Comparison of ENCODE assay signal across 13 mouse cellular contexts in genomic region chr3:95025202-95025601, GRCm38 (mm10). TPM values are rescaled to one million over a fixed set of nuclear protein-coding genes. Genes with fewer than 3 reads are reported as not detected.
DNase-seq lines count a peak whose midpoint lies in the region; ATAC-seq lines count a peak whose summit lies in the region.
"Had no signal": no experiment of that assay in that cellular context is flagged by ENCODE, and none has a peak within 500 bp of the region (broad histone marks: within the 10 kb centered on the region; RNA-seq: fewer than 3 reads in every experiment).

No protein-coding gene starts in this region.

- H3K4me2 ChIP-seq in heart, embryonic 11.5 days = peak overlapping the region; percentile 52
- H3K4me2 ChIP-seq in limb, embryonic 13.5 days (replicated peaks) = no peak overlapping the region
- no peak overlapping the region for H3K4me2 ChIP-seq in neural tube, embryonic 13.5 days
- H3K4me2 ChIP-seq in liver, embryonic 15.5 days = peak overlapping the region; percentile 3; the same call in 1 of the 2 replicates
- H3K4me2 ChIP-seq: forebrain, embryonic 15.5 days; midbrain, embryonic 12.5 days had no signal

- WGBS in heart, embryonic 11.5 days (ENCODE audit: insufficient replicate concordance) = 31% methylated on average over 5 of the region's 5 CpGs
- WGBS in limb, embryonic 13.5 days = 53% methylated on average over 5 of the region's 5 CpGs
- WGBS in limb, embryonic 10.5 days = 53% methylated on average over 5 of the region's 5 CpGs
- 30% methylated on average over 5 of the region's 5 CpGs for WGBS in neural tube, embryonic 13.5 days
- WGBS in liver, embryonic 15.5 days (ENCODE audit: insufficient replicate concordance) = 22% methylated on average over 5 of the region's 5 CpGs

- H3K9me3 ChIP-seq in heart, embryonic 11.5 days (replicated peaks; ENCODE audit: control insufficient read depth, low read length) = no peaks in the 10 kb centered on the region
- H3K9me3 ChIP-seq in limb, embryonic 13.5 days = no peaks in the 10 kb centered on the region
- H3K9me3 ChIP-seq in limb, embryonic 10.5 days (replicated peaks) = no peaks in the 10 kb centered on the region
- no peaks in the 10 kb centered on the region for H3K9me3 ChIP-seq in neural tube, embryonic 13.5 days
- H3K9me3 ChIP-seq in liver, embryonic 15.5 days (replicated peaks) = no peaks in the 10 kb centered on the region
- H3K9me3 ChIP-seq: forebrain, embryonic 15.5 days; midbrain, embryonic 12.5 days had no signal

- H3K4me1 ChIP-seq in heart, embryonic 11.5 days (ENCODE audit: control insufficient read depth, insufficient read depth, low read length) = peaks cover 25% of the 10 kb centered on the region
- peaks cover 15% of the 10 kb centered on the region for H3K4me1 ChIP-seq in limb, embryonic 13.5 days
- H3K4me1 ChIP-seq in limb, embryonic 10.5 days = peaks cover 23% of the 10 kb centered on the region
- H3K4me1 ChIP-seq in neural tube, embryonic 13.5 days (replicated peaks) = peaks cover 19% of the 10 kb centered on the region
- H3K4me1 ChIP-seq in liver, embryonic 15.5 days (replicated peaks) = peaks cover 38% of the 10 kb centered on the region
- H3K4me1 ChIP-seq: forebrain, embryonic 15.5 days had no signal

- H3K27me3 ChIP-seq in heart, embryonic 11.5 days (ENCODE audit: control insufficient read depth, insufficient read depth, low read length) = no peaks in the 10 kb centered on the region
- no peaks in the 10 kb centered on the region for H3K27me3 ChIP-seq in limb, embryonic 13.5 days
- no peaks in the 10 kb centered on the region for H3K27me3 ChIP-seq in limb, embryonic 10.5 days (ENCODE audit: low read depth, poor library complexity, severe bottlenecking)
- H3K27me3 ChIP-seq in neural tube, embryonic 13.5 days = no peaks in the 10 kb centered on the region
- no peaks in the 10 kb centered on the region for H3K27me3 ChIP-seq in liver, embryonic 15.5 days
- H3K27me3 ChIP-seq: forebrain, embryonic 15.5 days; midbrain, embryonic 12.5 days had no signal

- H3K9ac ChIP-seq in heart, embryonic 11.5 days (ENCODE audit: low read depth, low read length) = peak overlapping the region; percentile 44
- peak overlapping the region; percentile 13; the same call in 1 of the 2 replicates for H3K9ac ChIP-seq in limb, embryonic 13.5 days
- H3K9ac ChIP-seq in neural tube, embryonic 13.5 days = 0 out of 2 replicates have a peak overlapping the region, but pooled peaks have one; percentile 26
- no peak overlapping the region; the same call in 1 of the 2 replicates for H3K9ac ChIP-seq in liver, embryonic 15.5 days
- H3K9ac ChIP-seq: forebrain, embryonic 15.5 days; midbrain, embryonic 12.5 days had no signal

- no peaks in the 10 kb centered on the region; the same call in 1 of the 2 replicates for H3K36me3 ChIP-seq in heart, embryonic 11.5 days (ENCODE audit: control insufficient read depth, insufficient read depth, low read length)
- peaks cover 7% of the 10 kb centered on the region for H3K36me3 ChIP-seq in limb, embryonic 13.5 days
- peaks cover 13% of the 10 kb centered on the region for H3K36me3 ChIP-seq in limb, embryonic 10.5 days
- peaks cover 8% of the 10 kb centered on the region; the same call in 1 of the 2 replicates for H3K36me3 ChIP-seq in neural tube, embryonic 13.5 days
- peaks cover 12% of the 10 kb centered on the region for H3K36me3 ChIP-seq in liver, embryonic 15.5 days (replicated peaks)

- ATAC-seq in heart, embryonic 11.5 days (replicated peaks; ENCODE audit: insufficient number of reproducible peaks, low FRiP score, low TSS enrichment) = no peak
- no peak for ATAC-seq in limb, embryonic 13.5 days (ENCODE audit: low FRiP score, low read depth)
- ATAC-seq in neural tube, embryonic 13.5 days (ENCODE audit: low read depth) = no peak
- no peak for ATAC-seq in liver, embryonic 15.5 days (ENCODE audit: insufficient read depth)
- ATAC-seq: forebrain, embryonic 15.5 days; inflammation-experienced regulatory T-cells, adult 6 months had no signal

- no peak for DNase-seq in heart, adult 11 months
- no peak for DNase-seq in limb, embryonic 10.5 days (ENCODE audit: low spot score)
- no peak for DNase-seq in neural tube, embryonic 10.5 days (ENCODE audit: extremely low spot score, low spot score)
- no peak for DNase-seq in natural killer cell, adult 2 months (ENCODE audit: low spot score in 2 of 2)
- DNase-seq: thymus, adult 2 months had no signal

- H3K27ac ChIP-seq in heart, embryonic 11.5 days (ENCODE audit: low read depth, low read length) = peak overlapping the region; percentile 68
- H3K27ac ChIP-seq in limb, embryonic 13.5 days = no peak overlapping the region
- H3K27ac ChIP-seq in limb, embryonic 10.5 days = no peak overlapping the region
- H3K27ac ChIP-seq in neural tube, embryonic 13.5 days (replicated peaks) = no peak overlapping the region
- no peak overlapping the region for H3K27ac ChIP-seq in liver, embryonic 15.5 days (replicated peaks)
- H3K27ac ChIP-seq: forebrain, embryonic 15.5 days; kidney, postnatal 0 days; midbrain, embryonic 12.5 days had no signal

- H3K4me3 ChIP-seq in heart, embryonic 11.5 days (ENCODE audit: low read depth, low read length) = peak overlapping the region; percentile 15; the same call in 1 of the 2 replicates
- no peak overlapping the region for H3K4me3 ChIP-seq in limb, embryonic 13.5 days
- H3K4me3 ChIP-seq in limb, embryonic 10.5 days = no peak overlapping the region
- H3K4me3 ChIP-seq in neural tube, embryonic 13.5 days = no peak overlapping the region
- no peak overlapping the region for H3K4me3 ChIP-seq in liver, embryonic 15.5 days (replicated peaks)
- H3K4me3 ChIP-seq: forebrain, embryonic 15.5 days; midbrain, embryonic 12.5 days had no signal

RNA-seq across cellular contexts. Expression of gene Zfp687, which starts 10.0 kb away (rescaled TPM):
- polyA plus RNA-seq in heart, embryonic 11.5 days (2014; fragmentation: Nextera tagmentation; extraction: Ambion mirVana) = 16.2 and 19.6 TPM in 2 replicates
- 23.5 and 24.4 TPM in 2 replicates for polyA plus RNA-seq in limb, embryonic 13.5 days (2015; fragmentation: Nextera tagmentation; extraction: Ambion mirVana)
- polyA plus RNA-seq in limb, embryonic 10.5 days (2016; fragmentation: Nextera tagmentation; extraction: Ambion mirVana) = 38.6 and 40.8 TPM in 2 replicates
- polyA plus RNA-seq in neural tube, embryonic 13.5 days (2015; fragmentation: Nextera tagmentation; extraction: Ambion mirVana) = 20.4 and 21.5 TPM in 2 replicates
- 7.2 and 7.4 TPM in 2 replicates for polyA plus RNA-seq in liver, embryonic 15.5 days (2015; fragmentation: Nextera tagmentation; extraction: Ambion mirVana)

RNA-seq across cellular contexts. Expression of gene Psmd4, which starts 17.2 kb away (rescaled TPM):
- 231 and 247 TPM in 2 replicates for polyA plus RNA-seq in heart, embryonic 11.5 days (2014; fragmentation: Nextera tagmentation; extraction: Ambion mirVana)
- polyA plus RNA-seq in limb, embryonic 13.5 days (2015; fragmentation: Nextera tagmentation; extraction: Ambion mirVana) = 282 and 310 TPM in 2 replicates
- 365 and 382 TPM in 2 replicates for polyA plus RNA-seq in limb, embryonic 10.5 days (2016; fragmentation: Nextera tagmentation; extraction: Ambion mirVana)
- 274 and 279 TPM in 2 replicates for polyA plus RNA-seq in neural tube, embryonic 13.5 days (2015; fragmentation: Nextera tagmentation; extraction: Ambion mirVana)
- 151 and 159 TPM in 2 replicates for polyA plus RNA-seq in liver, embryonic 15.5 days (2015; fragmentation: Nextera tagmentation; extraction: Ambion mirVana)

RNA-seq across cellular contexts. Expression of gene Pi4kb, which starts 50.7 kb away (rescaled TPM):
- polyA plus RNA-seq in heart, embryonic 11.5 days (2014; fragmentation: Nextera tagmentation; extraction: Ambion mirVana) = 12.9 and 18.5 TPM in 2 replicates
- 27.8 and 34.3 TPM in 2 replicates for polyA plus RNA-seq in limb, embryonic 13.5 days (2015; fragmentation: Nextera tagmentation; extraction: Ambion mirVana)
- 18.9 and 22.2 TPM in 2 replicates for polyA plus RNA-seq in limb, embryonic 10.5 days (2016; fragmentation: Nextera tagmentation; extraction: Ambion mirVana)
- polyA plus RNA-seq in neural tube, embryonic 13.5 days (2015; fragmentation: Nextera tagmentation; extraction: Ambion mirVana) = 24.0 and 26.7 TPM in 2 replicates
- polyA plus RNA-seq in liver, embryonic 15.5 days (2015; fragmentation: Nextera tagmentation; extraction: Ambion mirVana) = 8.7 and 10.3 TPM in 2 replicates

Comparison
In these comparisons a context has a peak if more than half of its experiments do, and no peak if none do; other contexts are left out.
1. H3K4me2 ChIP-seq: peak in heart, embryonic 11.5 days (single experiment) and liver, embryonic 15.5 days (single experiment); none in limb, embryonic 13.5 days (single experiment) and neural tube, embryonic 13.5 days (single experiment).